Mouse (Mus musculus) forebrain, embryonic 12.5 days (tissue): ENCODE data around the gene Ndufaf7. TPM values are rescaled to one million over a fixed set of nuclear protein-coding genes. Genes with fewer than 3 reads are reported as not detected.
A peak's percentile ranks its signal among the peaks of the same experiment; 100 is the strongest.

Source experiments
- ATAC-seq: fragments of 200-750 bp; cut with Nextera tagmentation; 2 replicates; pipeline ENCODE4 v1.8.0; 2017; ENCODE audit warnings: moderate TSS enrichment; ENCODE audit not compliant: low FRiP score
- H3K27ac ChIP-seq: fragments of 300-500 bp; sonication (generic); 2 replicates; pipeline ENCODE4 v1.5.1; 2016; ENCODE audit warnings: mild to moderate bottlenecking
- H3K27me3 ChIP-seq: fragments of 300-500 bp; sonication (generic); 2 replicates; pipeline ENCODE4 v1.6.1; 2016; ENCODE audit warnings: mild to moderate bottlenecking
- H3K36me3 ChIP-seq: fragments of 300-500 bp; sonication (generic); replicated peaks from 2 replicates; pipeline ENCODE4 v1.6.1; 2016; ENCODE audit warnings: mild to moderate bottlenecking
- H3K4me1 ChIP-seq: fragments of 300-500 bp; sonication (generic); 2 replicates; pipeline ENCODE4 v1.6.1; 2016
- H3K4me2 ChIP-seq: fragments of 300-500 bp; sonication (generic); 2 replicates; pipeline ENCODE4 v1.6.1; 2016; ENCODE audit warnings: mild to moderate bottlenecking, moderate library complexity
- H3K4me3 ChIP-seq: fragments of 300-500 bp; sonication (generic); replicated peaks from 2 replicates; pipeline ENCODE4 v1.5.1; 2016; ENCODE audit warnings: mild to moderate bottlenecking
- H3K9ac ChIP-seq: fragments of 300-500 bp; sonication (generic); 2 replicates; pipeline ENCODE4 v1.6.1; 2016; ENCODE audit warnings: mild to moderate bottlenecking
- H3K9me3 ChIP-seq: fragments of 300-500 bp; sonication (generic); 2 replicates; pipeline ENCODE4 v1.6.1; 2016
- WGBS: fragments of 180-500 bp; shearing (Covaris S2); methylation state at CpG from one replicate; pipeline ENCODE4 v1.1.7; 2016; 5-methylcytosine and 5-hydroxymethylcytosine counted together
- polyA plus RNA-seq: library from polyadenylated mRNA; unstranded; fragments of >200 nt; fragmentation: Nextera tagmentation; extraction: Ambion mirVana; gene quantifications from 2 replicates; pipeline ENCODE4 v1.2.1, GENCODE M21; 2016

The Ndufaf7 gene
- polyA plus RNA-seq, 1 experiment from 2014 or later, result 55.6 TPM

- H3K4me2 ChIP-seq, result peak within 1 kb of the TSS; percentile 69
- 0% methylated on average over 33 of the region's 37 CpGs for WGBS
- peak within 1 kb of the TSS; percentile 81 for H3K27ac ChIP-seq
- peak within 1 kb of the TSS; percentile 63 for H3K4me3 ChIP-seq
- H3K4me1 ChIP-seq, result peaks cover 18% of the 10 kb centered on the region
- H3K27me3 ChIP-seq, result no peaks in the 10 kb centered on the region
- peak; percentile 95 for ATAC-seq
- H3K9me3 ChIP-seq, result no peaks in the 10 kb centered on the region
- peak within 1 kb of the TSS; percentile 74 for H3K9ac ChIP-seq
- H3K36me3 ChIP-seq, result peaks cover 21% of the 10 kb centered on the region
These were observed 20.5 kb upstream of the Ndufaf7 start, which contains the start of gene Cebpzos for GRCm38 (mm10) chr17:78916369-78916813. Cebpzos (plus strand) TSS chr17:78916500.

- H3K27me3 ChIP-seq, result no peaks in the 10 kb centered on the region
- peak overlapping the region; percentile 69 for H3K4me2 ChIP-seq
- 3% methylated on average over 11 of the region's 11 CpGs for WGBS
- ATAC-seq, result peak; percentile 20; the same call in 1 of the 2 replicates
- H3K9ac ChIP-seq, result peak overlapping the region; percentile 74
- H3K4me3 ChIP-seq, result peak overlapping the region; percentile 63
- no peaks in the 10 kb centered on the region for H3K9me3 ChIP-seq
- H3K27ac ChIP-seq, result peak overlapping the region; percentile 81
- H3K4me1 ChIP-seq, result peaks cover 18% of the 10 kb centered on the region
- peaks cover 26% of the 10 kb centered on the region for H3K36me3 ChIP-seq
These were observed 20.0 kb upstream of the Ndufaf7 start for GRCm38 (mm10) chr17:78916899-78917298.

GRCm38 (mm10) chr17:78917696-78918095 is 19.2 kb upstream of the Ndufaf7 start:
- no peaks in the 10 kb centered on the region for H3K9me3 ChIP-seq
- ATAC-seq, result no peak
- peaks cover 18% of the 10 kb centered on the region for H3K4me1 ChIP-seq
- 39% methylated on average over 6 of the region's 6 CpGs for WGBS
- H3K4me3 ChIP-seq, result 0 out of 2 replicates have a peak overlapping the region, but pooled peaks have one; percentile 63
- no peak overlapping the region for H3K27ac ChIP-seq
- peak overlapping the region; percentile 69 for H3K4me2 ChIP-seq
- no peaks in the 10 kb centered on the region for H3K27me3 ChIP-seq
- no peak overlapping the region for H3K9ac ChIP-seq
- peaks cover 33% of the 10 kb centered on the region for H3K36me3 ChIP-seq

GRCm38 (mm10) chr17:78935857-78936256 is 1.1 kb upstream of the Ndufaf7 start:
- H3K9ac ChIP-seq, result peak overlapping the region; percentile 76

GRCm38 (mm10) chr17:78937229-78937853 is 405 bp downstream of the Ndufaf7 start:
- peak overlapping the region; percentile 76 for H3K4me3 ChIP-seq
- H3K9ac ChIP-seq, result peak overlapping the region; percentile 76
- peaks cover 42% of the 10 kb centered on the region for H3K36me3 ChIP-seq
- no peaks in the 10 kb centered on the region for H3K9me3 ChIP-seq
- peak; percentile 30; the same call in 1 of the 2 replicates for ATAC-seq
- peak overlapping the region; percentile 77 for H3K4me2 ChIP-seq
- peaks cover 21% of the 10 kb centered on the region for H3K4me1 ChIP-seq
- H3K27ac ChIP-seq, result 0 out of 2 replicates have a peak overlapping the region, but pooled peaks have one; percentile 31
- 10% methylated on average over 26 of the region's 26 CpGs for WGBS
- H3K27me3 ChIP-seq, result no peaks in the 10 kb centered on the region

More at GRCm38 (mm10) chr17:78935857-78936256, 1.1 kb upstream of the Ndufaf7 start:
- peak overlapping the region; percentile 77 for H3K4me2 ChIP-seq
- no peaks in the 10 kb centered on the region for H3K27me3 ChIP-seq
- no peaks in the 10 kb centered on the region for H3K9me3 ChIP-seq
- H3K4me3 ChIP-seq, result peak overlapping the region; percentile 76
- no peak for ATAC-seq
- no peak overlapping the region for H3K27ac ChIP-seq
- peaks cover 47% of the 10 kb centered on the region for H3K36me3 ChIP-seq
- peaks cover 21% of the 10 kb centered on the region for H3K4me1 ChIP-seq
- WGBS, result 82% methylated on average over 2 of the region's 2 CpGs

- Histone ChIP-seq H3K4me2 (no peak overlapping the region), H3K9me3 (no peaks in the 10 kb centered on the region), H3K27ac (no peak overlapping the region), H3K27me3 (no peaks in the 10 kb centered on the region), H3K4me1 (peaks cover 16% of the 10 kb centered on the region), H3K4me3 (no peak overlapping the region), H3K36me3 (peaks cover 33% of the 10 kb centered on the region), H3K9ac (no peak overlapping the region)
- 90% methylated on average over 4 of the region's 4 CpGs for WGBS
- no peak for ATAC-seq
These were observed 2.0 kb downstream of the Ndufaf7 start for GRCm38 (mm10) chr17:78938927-78939326.

- H3K9me3 ChIP-seq, result no peaks in the 10 kb centered on the region
- H3K4me3 ChIP-seq, result no peak overlapping the region
- H3K36me3 ChIP-seq, result peaks cover 36% of the 10 kb centered on the region
- H3K27ac ChIP-seq, result no peak overlapping the region
- WGBS, result 66% methylated on average over 11 of the region's 11 CpGs
- no peak for ATAC-seq
- no peak overlapping the region for H3K9ac ChIP-seq
- peaks cover 6% of the 10 kb centered on the region for H3K4me1 ChIP-seq
- H3K27me3 ChIP-seq, result no peaks in the 10 kb centered on the region
- no peak overlapping the region for H3K4me2 ChIP-seq
These were observed 5.6 kb downstream of the Ndufaf7 start for GRCm38 (mm10) chr17:78942579-78942978.

- 95% methylated on average over 5 of the region's 5 CpGs for WGBS
- H3K27ac ChIP-seq, result no peak overlapping the region
- ATAC-seq, result no peak
These were observed 14.3 kb downstream of the Ndufaf7 start for GRCm38 (mm10) chr17:78951225-78951624.

GRCm38 (mm10) chr17:78952070-78952469 is 15.1 kb downstream of the Ndufaf7 start:
- Histone ChIP-seq H3K9ac (no peak overlapping the region), H3K4me1 (no peaks in the 10 kb centered on the region), H3K27me3 (no peaks in the 10 kb centered on the region), H3K4me2 (no peak overlapping the region), H3K36me3 (peaks cover 75% of the 10 kb centered on the region), H3K4me3 (no peak overlapping the region), H3K9me3 (no peaks in the 10 kb centered on the region), H3K27ac (no peak overlapping the region)
- 90% methylated on average over 5 of the region's 5 CpGs for WGBS
- no peak for ATAC-seq

More at GRCm38 (mm10) chr17:78951225-78951624, 14.3 kb downstream of the Ndufaf7 start:
- H3K4me2 ChIP-seq, result no peak overlapping the region
- peaks cover 76% of the 10 kb centered on the region for H3K36me3 ChIP-seq
- H3K27me3 ChIP-seq, result no peaks in the 10 kb centered on the region
- no peak overlapping the region for H3K9ac ChIP-seq
- H3K4me1 ChIP-seq, result no peaks in the 10 kb centered on the region
- no peaks in the 10 kb centered on the region for H3K9me3 ChIP-seq
- no peak overlapping the region for H3K4me3 ChIP-seq

- Histone ChIP-seq H3K36me3 (peaks cover 76% of the 10 kb centered on the region), H3K4me2 (no peak overlapping the region), H3K27me3 (no peaks in the 10 kb centered on the region), H3K4me1 (no peaks in the 10 kb centered on the region), H3K9ac (no peak overlapping the region), H3K27ac (no peak overlapping the region), H3K9me3 (no peaks in the 10 kb centered on the region), H3K4me3 (no peak overlapping the region)
- 92% methylated on average over 8 of the region's 8 CpGs for WGBS
- ATAC-seq, result no peak
These were observed 16.3 kb downstream of the Ndufaf7 start for GRCm38 (mm10) chr17:78953240-78953639.

GRCm38 (mm10) chr17:78959473-78959872 is 22.5 kb downstream of the Ndufaf7 start:
- H3K9me3 ChIP-seq, result no peaks in the 10 kb centered on the region
- H3K27ac ChIP-seq, result no peak overlapping the region
- no peaks in the 10 kb centered on the region for H3K27me3 ChIP-seq
- 84% methylated on average over 6 of the region's 6 CpGs for WGBS
- H3K36me3 ChIP-seq, result peaks cover 74% of the 10 kb centered on the region
- H3K4me3 ChIP-seq, result no peak overlapping the region
- no peak for ATAC-seq
- H3K4me1 ChIP-seq, result no peaks in the 10 kb centered on the region
- H3K9ac ChIP-seq, result no peak overlapping the region
- no peak overlapping the region for H3K4me2 ChIP-seq

- Histone ChIP-seq H3K4me1 (no peaks in the 10 kb centered on the region), H3K4me3 (no peak overlapping the region), H3K9me3 (no peaks in the 10 kb centered on the region), H3K27me3 (no peaks in the 10 kb centered on the region), H3K27ac (no peak overlapping the region), H3K9ac (no peak overlapping the region), H3K36me3 (peaks cover 51% of the 10 kb centered on the region), H3K4me2 (no peak overlapping the region)
- 88% methylated on average over 1 of the region's 1 CpGs for WGBS
- ATAC-seq, result no peak
These were observed 27.5 kb downstream of the Ndufaf7 start for GRCm38 (mm10) chr17:78964387-78964786.
